26 mouse cellular contexts compared by ENCODE assay signal in the genomic region with DNA sequence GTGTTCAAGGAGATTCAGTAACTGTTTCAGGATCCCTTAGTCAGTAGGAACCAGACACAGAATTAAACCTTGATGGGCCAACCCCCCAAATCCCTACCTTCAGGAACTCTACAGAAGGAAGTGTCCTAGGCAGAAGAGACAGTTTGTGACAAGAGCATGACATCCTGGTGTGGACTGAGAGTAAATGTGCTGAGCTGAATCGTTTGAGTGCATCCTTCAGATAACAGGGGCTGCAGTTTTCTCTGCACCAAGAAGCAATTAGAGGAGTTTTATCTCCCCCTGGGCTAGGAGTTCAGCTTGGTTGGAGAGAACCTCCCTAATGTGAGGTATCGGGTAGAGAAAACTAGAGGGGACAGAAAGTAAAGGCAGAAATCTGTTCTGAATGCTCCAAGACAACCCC.
DNase-seq lines count a peak whose midpoint lies in the region; ATAC-seq lines count a peak whose summit lies in the region.
"Had no signal": no experiment of that assay in that cellular context is flagged by ENCODE, and none has a peak within 500 bp of the region (broad histone marks: within the 10 kb centered on the region; RNA-seq: fewer than 3 reads in every experiment).

No protein-coding gene starts in this region.

- whole genome bisulfite sequencing in midbrain, embryonic 16.5 days = 61% methylated on average over 2 of the region's 2 CpGs
- WGBS in midbrain, embryonic 11.5 days = 70% methylated on average over 2 of the region's 2 CpGs
- 8% methylated on average over 2 of the region's 2 CpGs for WGBS in liver, embryonic 12.5 days (ENCODE audit: insufficient replicate concordance)
- 73% methylated on average over 2 of the region's 2 CpGs for WGBS in forebrain, embryonic 15.5 days
- WGBS in intestine, embryonic 15.5 days = 52% methylated on average over 2 of the region's 2 CpGs

- H3K4me1 ChIP-seq in midbrain, embryonic 16.5 days (ENCODE audit: control insufficient read depth, insufficient read depth, low read length) = no peaks in the 10 kb centered on the region
- H3K4me1 ChIP-seq in midbrain, embryonic 11.5 days (ENCODE audit: control insufficient read depth, insufficient read depth, low read length) = no peaks in the 10 kb centered on the region
- H3K4me1 ChIP-seq in liver, embryonic 12.5 days = peaks cover 61% of the 10 kb centered on the region
- peaks cover 81% of the 10 kb centered on the region for H3K4me1 ChIP-seq in megakaryocyte, embryonic 14.5 days
- H3K4me1 ChIP-seq in forebrain, embryonic 15.5 days = no peaks in the 10 kb centered on the region
- no peaks in the 10 kb centered on the region for H3K4me1 ChIP-seq in intestine, embryonic 15.5 days (replicated peaks)
- H3K4me1 ChIP-seq: midbrain, embryonic 12.5 days; neural tube, embryonic 12.5 days had no signal

- no peak overlapping the region for H3K9ac ChIP-seq in midbrain, embryonic 16.5 days (ENCODE audit: low read depth, low read length)
- H3K9ac ChIP-seq in midbrain, embryonic 11.5 days (ENCODE audit: low read length) = no peak overlapping the region
- H3K9ac ChIP-seq in liver, embryonic 12.5 days = peak overlapping the region; percentile 12; the same call in 1 of the 2 replicates
- no peak overlapping the region for H3K9ac ChIP-seq in forebrain, embryonic 15.5 days (replicated peaks)
- H3K9ac ChIP-seq in intestine, embryonic 15.5 days = no peak overlapping the region
- H3K9ac ChIP-seq: hindbrain, embryonic 15.5 days; midbrain, embryonic 12.5 days; neural tube, embryonic 12.5 days had no signal

- DNase-seq in midbrain, embryonic 11.5 days (ENCODE audit: low spot score, missing footprints) = no peak
- DNase-seq in cerebellum, postnatal 4 days (ENCODE audit: low spot score in 2 of 2) = no peak
- DNase-seq: adrenal gland, postnatal 14 days; B cell, adult 2 months; cerebellum, adult 11-12 months; cerebellum, postnatal 25 days; heart, postnatal 36 days; kidney, postnatal 10 days; left cerebral cortex, postnatal 4 days; lung, postnatal 10 days; right cerebral cortex, postnatal 14 days; spleen, adult 18-20 months; thymus, adult 18-20 months; thymus, postnatal 4 days had no signal

- ATAC-seq in midbrain, embryonic 16.5 days = no peak
- ATAC-seq in midbrain, embryonic 11.5 days (ENCODE audit: low FRiP score) = no peak
- peak; percentile 59 for ATAC-seq in common myeloid progenitor, adult 5-6 weeks (replicated peaks; ENCODE audit: low read depth, poor library complexity, severe bottlenecking)
- ATAC-seq in liver, embryonic 12.5 days = peak; percentile 91
- ATAC-seq in forebrain, embryonic 15.5 days (replicated peaks) = no peak
- no peak for ATAC-seq in intestine, embryonic 15.5 days
- ATAC-seq: forebrain, embryonic 16.5 days; intestine, postnatal 0 days had no signal

- H3K27ac ChIP-seq in midbrain, embryonic 16.5 days (ENCODE audit: low read length) = peak overlapping the region; percentile 20; the same call in 1 of the 2 replicates
- H3K27ac ChIP-seq in midbrain, embryonic 11.5 days (ENCODE audit: low read depth, low read length) = no peak overlapping the region
- H3K27ac ChIP-seq in liver, embryonic 12.5 days = peak overlapping the region; percentile 80
- no peak overlapping the region for H3K27ac ChIP-seq in forebrain, embryonic 15.5 days (replicated peaks)
- no peak overlapping the region for H3K27ac ChIP-seq in intestine, embryonic 15.5 days
- H3K27ac ChIP-seq: embryonic facial prominence, embryonic 10.5 days; hindbrain, embryonic 15.5 days; midbrain, embryonic 12.5 days; neural tube, embryonic 12.5 days had no signal

- no peak overlapping the region for H3K4me3 ChIP-seq in midbrain, embryonic 16.5 days (ENCODE audit: low read depth, low read length)
- H3K4me3 ChIP-seq in midbrain, embryonic 11.5 days (ENCODE audit: low read depth, low read length) = no peak overlapping the region
- peak overlapping the region; percentile 5; the same call in 1 of the 2 replicates for H3K4me3 ChIP-seq in liver, embryonic 12.5 days
- H3K4me3 ChIP-seq in megakaryocyte, embryonic 14.5 days (replicated peaks) = peak overlapping the region; percentile 75
- no peak overlapping the region for H3K4me3 ChIP-seq in forebrain, embryonic 15.5 days
- no peak overlapping the region for H3K4me3 ChIP-seq in intestine, embryonic 15.5 days (replicated peaks)
- H3K4me3 ChIP-seq: embryonic facial prominence, embryonic 10.5 days; hindbrain, embryonic 15.5 days; midbrain, embryonic 12.5 days; neural tube, embryonic 12.5 days had no signal

- H3K4me2 ChIP-seq in midbrain, embryonic 16.5 days (ENCODE audit: low read length) = no peak overlapping the region
- no peak overlapping the region for H3K4me2 ChIP-seq in midbrain, embryonic 11.5 days
- peak overlapping the region; percentile 53 for H3K4me2 ChIP-seq in liver, embryonic 12.5 days
- no peak overlapping the region for H3K4me2 ChIP-seq in forebrain, embryonic 15.5 days (replicated peaks)
- H3K4me2 ChIP-seq in intestine, embryonic 15.5 days (replicated peaks) = no peak overlapping the region
- H3K4me2 ChIP-seq: hindbrain, embryonic 15.5 days; midbrain, embryonic 12.5 days; neural tube, embryonic 12.5 days had no signal

- H3K9me3 ChIP-seq in midbrain, embryonic 16.5 days (replicated peaks; ENCODE audit: control insufficient read depth, low read length, poor library complexity, severe bottlenecking) = no peaks in the 10 kb centered on the region
- H3K9me3 ChIP-seq in midbrain, embryonic 11.5 days (ENCODE audit: control insufficient read depth, low read length) = no peaks in the 10 kb centered on the region
- no peaks in the 10 kb centered on the region for H3K9me3 ChIP-seq in liver, embryonic 12.5 days (replicated peaks)
- H3K9me3 ChIP-seq in megakaryocyte, embryonic 14.5 days = no peaks in the 10 kb centered on the region
- H3K9me3 ChIP-seq in forebrain, embryonic 15.5 days = no peaks in the 10 kb centered on the region
- no peaks in the 10 kb centered on the region for H3K9me3 ChIP-seq in intestine, embryonic 15.5 days
- H3K9me3 ChIP-seq: embryonic facial prominence, embryonic 10.5 days; hindbrain, embryonic 15.5 days; midbrain, embryonic 12.5 days; neural tube, embryonic 12.5 days had no signal

- no peaks in the 10 kb centered on the region for H3K36me3 ChIP-seq in midbrain, embryonic 16.5 days (ENCODE audit: control insufficient read depth, insufficient read depth, low read length)
- H3K36me3 ChIP-seq in midbrain, embryonic 11.5 days (ENCODE audit: control insufficient read depth, insufficient read depth, low read length) = no peaks in the 10 kb centered on the region
- H3K36me3 ChIP-seq in liver, embryonic 12.5 days = no peaks in the 10 kb centered on the region
- H3K36me3 ChIP-seq in megakaryocyte, embryonic 14.5 days (replicated peaks; ENCODE audit: low read length) = no peaks in the 10 kb centered on the region
- H3K36me3 ChIP-seq in forebrain, embryonic 15.5 days = no peaks in the 10 kb centered on the region
- H3K36me3 ChIP-seq in intestine, embryonic 15.5 days = no peaks in the 10 kb centered on the region
- H3K36me3 ChIP-seq: embryonic facial prominence, embryonic 10.5 days; hindbrain, embryonic 15.5 days; midbrain, embryonic 12.5 days; neural tube, embryonic 12.5 days had no signal

- no peaks in the 10 kb centered on the region for H3K27me3 ChIP-seq in midbrain, embryonic 16.5 days (ENCODE audit: control insufficient read depth, insufficient read depth, low read depth, low read length)
- H3K27me3 ChIP-seq in midbrain, embryonic 11.5 days (ENCODE audit: control insufficient read depth, insufficient read depth, low read length) = no peaks in the 10 kb centered on the region
- no peaks in the 10 kb centered on the region for H3K27me3 ChIP-seq in liver, embryonic 12.5 days (replicated peaks)
- no peaks in the 10 kb centered on the region for H3K27me3 ChIP-seq in megakaryocyte, embryonic 14.5 days (replicated peaks)
- no peaks in the 10 kb centered on the region for H3K27me3 ChIP-seq in forebrain, embryonic 15.5 days
- no peaks in the 10 kb centered on the region for H3K27me3 ChIP-seq in intestine, embryonic 15.5 days (replicated peaks)
- H3K27me3 ChIP-seq: hindbrain, embryonic 15.5 days; midbrain, embryonic 12.5 days; neural tube, embryonic 12.5 days had no signal

Comparison
In these comparisons a context has a peak if more than half of its experiments do, and no peak if none do; other contexts are left out.
1. H3K27ac ChIP-seq: peak in midbrain, embryonic 16.5 days (single experiment) and liver, embryonic 12.5 days (single experiment); none in midbrain, embryonic 11.5 days (single experiment), forebrain, embryonic 15.5 days (single experiment) and intestine, embryonic 15.5 days (single experiment).
2. ATAC-seq: peak in common myeloid progenitor, adult 5-6 weeks (single experiment) and liver, embryonic 12.5 days (single experiment); none in midbrain, embryonic 16.5 days (single experiment), midbrain, embryonic 11.5 days (single experiment), forebrain, embryonic 15.5 days (single experiment) and intestine, embryonic 15.5 days (single experiment).
3. H3K4me3 ChIP-seq: peak in liver, embryonic 12.5 days (single experiment) and megakaryocyte, embryonic 14.5 days (single experiment); none in midbrain, embryonic 16.5 days (single experiment), midbrain, embryonic 11.5 days (single experiment), forebrain, embryonic 15.5 days (single experiment) and intestine, embryonic 15.5 days (single experiment).